Mouse (Mus musculus) cortical plate, adult 2 months (tissue): ENCODE results near the gene Gpc5.

ENCODE experiments used
- CTCF ChIP-seq: fragments of 200-500 bp; IDR thresholded peaks from 2 replicates; pipeline ENCODE4 v1.5.1; 2011; ENCODE audit warnings: mild to moderate bottlenecking, control low read depth, low read length; ENCODE audit not compliant: insufficient read depth; ENCODE audit errors: extremely low read depth
- POLR2A ChIP-seq: fragments of 200-500 bp; IDR thresholded peaks from 2 replicates; pipeline ENCODE4 v1.6.1; 2011; ENCODE audit warnings: mild to moderate bottlenecking, low read length, control low read depth; ENCODE audit not compliant: insufficient read depth; ENCODE audit errors: extremely low read depth

- TF ChIP-seq CTCF (no peak), POLR2A (no peak)
Measured at GRCm38 (mm10) chr14:116209045-116209444, 1117.0 kb downstream of the Gpc5 start.
